Mouse (Mus musculus): ENCODE measurements around the gene Ovca2. TPM values are rescaled to one million over a fixed set of nuclear protein-coding genes. Genes with fewer than 3 reads are reported as not detected.
A peak's percentile ranks its signal among the peaks of the same experiment; 100 is the strongest.

The Ovca2 gene
- polyA plus RNA-seq, 1 experiment from 2014 or later: 28.7 TPM

DNA sequence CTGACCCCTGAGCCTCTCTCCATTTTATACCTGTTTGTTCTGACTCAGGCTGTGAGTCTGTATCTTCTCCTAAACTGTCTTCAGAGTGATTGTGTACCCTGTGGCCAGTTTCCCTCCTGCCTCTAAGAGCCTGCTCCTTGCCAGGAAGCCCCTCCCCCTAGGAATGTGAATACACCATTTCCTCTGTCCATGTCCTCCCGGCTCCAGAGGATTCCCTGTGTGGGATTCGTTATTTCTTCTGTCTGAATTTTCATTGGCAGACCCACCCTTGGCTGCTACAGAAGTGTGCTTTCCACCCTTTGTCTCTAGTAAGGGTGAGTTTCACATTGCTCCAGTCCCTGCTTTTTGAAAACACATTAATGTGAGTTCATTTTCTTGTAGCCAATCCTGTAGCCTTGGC is 44.7 kb downstream of the Ovca2 start:
- ATAC-seq (ENCODE audit: insufficient number of reproducible peaks, insufficient read depth, low FRiP score, low TSS enrichment, low read depth): no peak
- H3K36me3 ChIP-seq: 0 out of 2 replicates have a peak, but pooled peaks cover 3% of the 10 kb centered on the region
- peaks cover 46% of the 10 kb centered on the region for H3K4me1 ChIP-seq
- 3% methylated on average over 2 of the region's 2 CpGs for WGBS
- H3K27me3 ChIP-seq: no peaks in the 10 kb centered on the region
- peak overlapping the region; percentile 64 for H3K27ac ChIP-seq
- no peaks in the 10 kb centered on the region for H3K9me3 ChIP-seq
- H3K9ac ChIP-seq: no peak overlapping the region
- H3K4me3 ChIP-seq: no peak overlapping the region
- no peak overlapping the region for H3K4me2 ChIP-seq

GRCm38 (mm10) chr11:75133391-75133790 is 45.2 kb downstream of the Ovca2 start:
- Histone ChIP-seq H3K4me2 (no peak overlapping the region), H3K36me3 (0 out of 2 replicates have a peak, but pooled peaks cover 3% of the 10 kb centered on the region), H3K9ac (no peak overlapping the region), H3K9me3 (no peaks in the 10 kb centered on the region), H3K27me3 (no peaks in the 10 kb centered on the region), H3K27ac (peak overlapping the region; percentile 64), H3K4me3 (no peak overlapping the region), H3K4me1 (peaks cover 40% of the 10 kb centered on the region)
- 90% methylated on average over 5 of the region's 5 CpGs for WGBS
- ATAC-seq (ENCODE audit: insufficient number of reproducible peaks, insufficient read depth, low FRiP score, low TSS enrichment, low read depth): no peak

DNA sequence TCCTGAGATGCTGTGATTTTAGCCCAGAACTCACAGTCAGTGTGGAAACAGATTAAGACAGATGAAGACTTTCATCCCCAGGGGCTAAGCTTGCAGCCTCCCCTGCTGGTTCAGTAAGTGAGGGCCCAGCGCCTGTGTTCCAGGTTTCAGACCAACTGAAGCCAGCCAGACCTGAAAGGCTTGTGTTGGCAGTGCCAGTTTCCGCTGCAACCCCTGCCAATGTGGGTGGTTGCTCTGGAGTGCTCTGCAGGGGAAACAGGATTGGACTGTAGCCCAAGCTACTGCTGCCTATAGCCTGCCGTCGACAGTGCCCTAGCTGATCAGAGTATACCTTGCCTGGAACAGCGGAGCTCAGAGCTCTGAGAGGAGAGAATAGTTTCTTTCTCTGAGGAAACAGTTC is 46.4 kb downstream of the Ovca2 start:
- WGBS: 76% methylated on average over 5 of the region's 5 CpGs
- no peaks in the 10 kb centered on the region for H3K27me3 ChIP-seq

GRCm38 (mm10) chr11:75131300-75131699 is 47.3 kb downstream of the Ovca2 start:
- 82% methylated on average over 4 of the region's 4 CpGs for whole genome bisulfite sequencing
- ATAC-seq (ENCODE audit: insufficient number of reproducible peaks, insufficient read depth, low FRiP score, low TSS enrichment, low read depth): no peak

More for the DNA sequence above, 46.4 kb downstream of the Ovca2 start:
- H3K4me2 ChIP-seq: no peak overlapping the region
- no peak overlapping the region for H3K9ac ChIP-seq
- no peaks in the 10 kb centered on the region for H3K36me3 ChIP-seq
- ATAC-seq (ENCODE audit: insufficient number of reproducible peaks, insufficient read depth, low FRiP score, low TSS enrichment, low read depth): no peak
- H3K4me3 ChIP-seq: no peak overlapping the region
- H3K4me1 ChIP-seq: peaks cover 36% of the 10 kb centered on the region
- no peaks in the 10 kb centered on the region for H3K9me3 ChIP-seq
- no peak overlapping the region for H3K27ac ChIP-seq

GRCm38 (mm10) chr11:75129481-75129880 is 49.2 kb downstream of the Ovca2 start:
- 93% methylated on average over 6 of the region's 6 CpGs for WGBS
- peaks cover 20% of the 10 kb centered on the region for H3K4me1 ChIP-seq
- no peak for ATAC-seq (ENCODE audit: insufficient number of reproducible peaks, insufficient read depth, low FRiP score, low TSS enrichment, low read depth)
- H3K4me2 ChIP-seq: no peak overlapping the region
- H3K9me3 ChIP-seq: no peaks in the 10 kb centered on the region
- no peak overlapping the region for H3K9ac ChIP-seq
- H3K27ac ChIP-seq: no peak overlapping the region
- no peaks in the 10 kb centered on the region for H3K27me3 ChIP-seq
- 0 out of 2 replicates have a peak, but pooled peaks cover 4% of the 10 kb centered on the region for H3K36me3 ChIP-seq
- H3K4me3 ChIP-seq: no peak overlapping the region

More at GRCm38 (mm10) chr11:75131300-75131699, 47.3 kb downstream of the Ovca2 start:
- Histone ChIP-seq H3K27me3 (no peaks in the 10 kb centered on the region), H3K27ac (no peak overlapping the region), H3K4me1 (peaks cover 31% of the 10 kb centered on the region), H3K4me3 (no peak overlapping the region), H3K9me3 (no peaks in the 10 kb centered on the region), H3K36me3 (0 out of 2 replicates have a peak, but pooled peaks cover 2% of the 10 kb centered on the region), H3K4me2 (no peak overlapping the region), H3K9ac (no peak overlapping the region)

- no peaks in the 10 kb centered on the region for H3K9me3 ChIP-seq
- no peak for ATAC-seq (ENCODE audit: insufficient number of reproducible peaks, insufficient read depth, low FRiP score, low TSS enrichment, low read depth)
- 91% methylated on average over 3 of the region's 3 CpGs for WGBS
- 0 out of 2 replicates have a peak, but pooled peaks cover 4% of the 10 kb centered on the region for H3K36me3 ChIP-seq
- H3K4me3 ChIP-seq: no peak overlapping the region
- no peaks in the 10 kb centered on the region for H3K27me3 ChIP-seq
- H3K4me1 ChIP-seq: no peaks in the 10 kb centered on the region
- no peak overlapping the region for H3K27ac ChIP-seq
- no peak overlapping the region for H3K9ac ChIP-seq
- H3K4me2 ChIP-seq: no peak overlapping the region
Measured at GRCm38 (mm10) chr11:75126384-75126783, 52.3 kb downstream of the Ovca2 start.

MicroRNA genes within 50 kb of the gene (microRNA counts, 519-probe panel; counts per million panel counts)
- microRNA mmu-miR-132 (2,706 counts per million, percentile 65 among the panel's probes with 10 or more counts), microRNA mmu-miR-212 (236 counts per million, percentile 44 among the panel's probes with 10 or more counts)

Small RNAs within 50 kb of the gene (microRNA-seq; reads per million reads assigned to microRNA genes)
- 153 reads per million, percentile 60 among the genes with 10 or more reads in this experiment for gene Mir132
- gene Mir212: 17.0 reads per million, percentile 33 among the genes with 10 or more reads in this experiment

Other genes starting within 250 kb of the Ovca2 start
- gene Hic1, start 9.3 kb downstream of the Ovca2 start, polyA plus RNA-seq (2015; fragmentation: Nextera tagmentation; extraction: Ambion mirVana): 8.2 and 9.7 TPM in 2 replicates
- gene Dph1, start 12.4 kb upstream of the Ovca2 start, polyA plus RNA-seq (2015; fragmentation: Nextera tagmentation; extraction: Ambion mirVana): 20.8 and 24.5 TPM in 2 replicates
- 6.0 and 7.1 TPM in 2 replicates for gene Rtn4rl1, start 14.9 kb upstream of the Ovca2 start, polyA plus RNA-seq (2015; fragmentation: Nextera tagmentation; extraction: Ambion mirVana)
- 110 and 120 TPM in 2 replicates for gene Rpa1, start 169.5 kb upstream of the Ovca2 start, polyA plus RNA-seq (2015; fragmentation: Nextera tagmentation; extraction: Ambion mirVana)
- gene Smyd4, start 169.6 kb upstream of the Ovca2 start, polyA plus RNA-seq (2015; fragmentation: Nextera tagmentation; extraction: Ambion mirVana): 15.6 and 19.8 TPM in 2 replicates
- gene Serpinf1, start 243.9 kb upstream of the Ovca2 start, polyA plus RNA-seq (2015; fragmentation: Nextera tagmentation; extraction: Ambion mirVana): 259 and 277 TPM in 2 replicates